Mouse (Mus musculus): Measurements from ENCODE around the gene Spats2l.

Gene Spats2l

GRCm38 (mm10) chr1:57824966-57825759 lies 51.2 kb downstream of the Spats2l start:
- WGBS, result 72% methylated on average over 17 of the region's 17 CpGs

GRCm38 (mm10) chr1:57826245-57826644 lies 52.3 kb downstream of the Spats2l start:
- WGBS, result 79% methylated on average over 9 of the region's 9 CpGs

GRCm38 (mm10) chr1:57833145-57833544 lies 59.2 kb downstream of the Spats2l start:
- WGBS, result 89% methylated on average over 2 of the region's 2 CpGs

GRCm38 (mm10) chr1:57835128-57835527 lies 61.2 kb downstream of the Spats2l start:
- WGBS, result 77% methylated on average over 7 of the region's 7 CpGs

GRCm38 (mm10) chr1:57836686-57837317 lies 62.8 kb downstream of the Spats2l start:
- whole genome bisulfite sequencing, result 50% methylated on average over 5 of the region's 5 CpGs

GRCm38 (mm10) chr1:57839863-57840262 lies 65.9 kb downstream of the Spats2l start:
- WGBS, result 75% methylated on average over 6 of the region's 6 CpGs

GRCm38 (mm10) chr1:57845054-57845722 lies 71.2 kb downstream of the Spats2l start:
- 93% methylated on average over 9 of the region's 9 CpGs for WGBS

GRCm38 (mm10) chr1:57846856-57847698 lies 73.1 kb downstream of the Spats2l start:
- 69% methylated on average over 15 of the region's 15 CpGs for WGBS

- WGBS, result 86% methylated on average over 4 of the region's 4 CpGs
These were observed 75.1 kb downstream of the Spats2l start for GRCm38 (mm10) chr1:57849087-57849486.

- 60% methylated on average over 3 of the region's 3 CpGs for WGBS
These were observed 76.0 kb downstream of the Spats2l start for GRCm38 (mm10) chr1:57849916-57850315.

- 72% methylated on average over 6 of the region's 6 CpGs for WGBS
These were observed 77.9 kb downstream of the Spats2l start for GRCm38 (mm10) chr1:57851871-57852270.

- 72% methylated on average over 12 of the region's 12 CpGs for WGBS
These were observed 78.8 kb downstream of the Spats2l start for GRCm38 (mm10) chr1:57852562-57853271.

- 83% methylated on average over 5 of the region's 5 CpGs for WGBS
These were observed 83.8 kb downstream of the Spats2l start for GRCm38 (mm10) chr1:57857799-57858198.

GRCm38 (mm10) chr1:57862024-57862423 lies 88.1 kb downstream of the Spats2l start:
- 49% methylated on average over 4 of the region's 4 CpGs for WGBS

GRCm38 (mm10) chr1:57868651-57869050 lies 94.7 kb downstream of the Spats2l start:
- WGBS, result 45% methylated on average over 13 of the region's 13 CpGs

- WGBS, result 49% methylated on average over 3 of the region's 3 CpGs
These were observed 98.0 kb downstream of the Spats2l start for GRCm38 (mm10) chr1:57872006-57872405.

- WGBS, result 72% methylated on average over 7 of the region's 7 CpGs
These were observed 100.0 kb downstream of the Spats2l start for GRCm38 (mm10) chr1:57873996-57874395.

GRCm38 (mm10) chr1:57875109-57875508 lies 101.1 kb downstream of the Spats2l start:
- 55% methylated on average over 6 of the region's 6 CpGs for WGBS

GRCm38 (mm10) chr1:57875512-57875911 lies 101.5 kb downstream of the Spats2l start:
- WGBS, result 34% methylated on average over 7 of the region's 7 CpGs

GRCm38 (mm10) chr1:57878957-57879356 lies 105.0 kb downstream of the Spats2l start:
- 42% methylated on average over 6 of the region's 6 CpGs for WGBS

GRCm38 (mm10) chr1:57884867-57885266 lies 110.9 kb downstream of the Spats2l start:
- 46% methylated on average over 2 of the region's 2 CpGs for WGBS

Measured in cerebral cortex, adult 2 months (tissue).